Mouse (Mus musculus) ES-Bruce4 (cell line): Measurements from ENCODE around the gene Hdgfl2.

Source experiments
- EP300 ChIP-seq: IDR thresholded peaks from 2 replicates; pipeline ENCODE4 v1.6.1; 2011; ENCODE audit warnings: low read depth, low read length; ENCODE audit not compliant: insufficient read depth
- POLR2A ChIP-seq: IDR thresholded peaks from one replicate; pipeline ENCODE4 v1.8.1; 2011; ENCODE audit warnings: low read length; ENCODE audit not compliant: insufficient read depth

GRCm38 (mm10) chr17:56071126-56071525 is 8.3 kb upstream of the Hdgfl2 start:
- no peak for TF ChIP-seq EP300
- TF ChIP-seq POLR2A: no peak
